Mouse (Mus musculus) cerebellum, adult (tissue): Measurements from ENCODE around the gene Ikbkg.
A peak's percentile ranks its signal among the peaks of the same experiment; 100 is the strongest.
"Not testable (repeated sequence)": the region's sequence is repeated elsewhere in the genome, so short reads cannot be mapped to it uniquely, and the experiment has no call there.

Source experiments
- ATAC-seq: cut with Nextera tagmentation; 2 replicates; pipeline ENCODE4 v1.9.2; 2017; ENCODE audit warnings: mild to moderate bottlenecking, moderate library complexity, mixed read lengths; ENCODE audit not compliant: insufficient number of reproducible peaks, low FRiP score, low TSS enrichment

Gene Ikbkg

DNA sequence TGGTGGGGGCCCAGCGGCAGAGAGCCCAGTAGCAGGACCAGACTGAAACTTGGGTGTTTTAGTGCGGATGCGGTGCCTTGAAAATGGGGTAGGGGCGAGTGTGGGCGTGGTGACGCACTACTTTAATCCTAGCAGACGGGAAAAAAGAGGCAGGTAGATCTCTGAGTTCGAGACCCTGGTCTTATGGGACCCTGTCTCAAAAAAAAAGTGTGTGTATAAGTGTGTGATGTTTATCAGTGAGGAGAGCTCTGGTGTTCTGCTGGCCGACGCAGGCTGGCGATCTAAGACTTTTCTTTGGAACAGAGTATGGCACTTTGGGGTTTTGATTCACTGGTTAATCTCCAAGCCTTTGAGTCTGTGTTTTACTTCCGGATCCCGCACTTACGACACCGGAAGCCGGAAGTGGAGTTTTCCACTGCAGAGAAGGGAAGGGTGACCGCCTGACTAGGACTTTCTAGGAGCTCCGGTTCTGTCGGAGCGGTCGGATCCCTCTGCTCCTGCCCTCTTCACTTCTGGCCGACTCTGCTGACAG lies 36.3 kb downstream of the Ikbkg start:
- peak; percentile 53 for ATAC-seq

DNA sequence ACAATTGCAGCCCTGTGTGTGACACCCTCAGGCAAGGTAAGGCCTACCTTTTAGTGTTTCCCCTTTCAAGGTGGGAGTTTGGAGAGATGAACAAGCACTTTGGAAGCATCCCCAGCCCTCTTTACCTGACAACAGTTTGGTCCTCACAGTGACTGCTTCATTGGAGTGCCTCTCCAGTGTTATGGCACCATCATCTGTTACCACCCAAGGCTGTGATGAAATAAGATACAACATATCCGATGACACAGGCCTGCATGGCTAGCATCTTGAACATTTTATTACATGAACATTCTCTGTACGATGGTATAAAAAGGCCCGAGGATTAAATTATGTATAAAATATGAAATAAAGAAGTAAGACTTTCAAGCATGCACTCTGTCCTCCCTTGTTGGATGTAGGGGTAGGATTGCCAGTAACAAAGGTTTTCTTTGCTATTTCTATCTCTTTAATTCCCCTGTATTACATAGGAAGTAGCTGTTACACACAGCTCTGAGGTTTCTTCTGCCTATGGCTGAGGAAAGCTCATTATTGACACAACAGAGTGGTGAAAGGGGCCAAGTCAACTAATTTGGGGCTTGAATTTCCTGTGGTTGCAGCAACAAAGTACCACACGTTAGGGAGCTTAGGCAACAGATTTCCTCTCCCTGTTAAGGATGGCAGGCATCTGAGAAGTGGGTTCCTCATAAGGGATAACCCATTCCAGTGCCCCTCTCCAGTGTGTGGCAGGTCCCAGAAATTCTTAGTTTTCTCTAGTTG lies 58.2 kb downstream of the Ikbkg start:
- no peak for ATAC-seq

DNA sequence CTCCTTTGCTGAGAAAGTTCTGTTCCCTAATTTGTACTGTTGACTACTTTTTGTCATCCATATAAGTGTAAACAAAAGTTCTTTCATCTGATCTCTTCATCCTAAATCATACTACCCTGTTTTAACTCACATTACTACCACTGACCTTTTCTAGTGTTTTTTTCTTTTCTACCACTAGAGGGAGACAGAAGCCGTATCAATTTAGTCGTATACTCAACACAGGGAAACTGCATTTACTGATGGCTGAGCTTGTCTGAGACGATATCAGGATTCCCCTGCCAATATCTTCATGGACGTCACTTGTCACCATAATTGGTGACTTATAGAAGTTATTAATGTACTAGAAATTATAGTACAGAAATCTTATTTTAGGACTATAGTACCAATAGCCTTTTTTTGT lies 59.7 kb downstream of the Ikbkg start:
- ATAC-seq = no peak

DNA sequence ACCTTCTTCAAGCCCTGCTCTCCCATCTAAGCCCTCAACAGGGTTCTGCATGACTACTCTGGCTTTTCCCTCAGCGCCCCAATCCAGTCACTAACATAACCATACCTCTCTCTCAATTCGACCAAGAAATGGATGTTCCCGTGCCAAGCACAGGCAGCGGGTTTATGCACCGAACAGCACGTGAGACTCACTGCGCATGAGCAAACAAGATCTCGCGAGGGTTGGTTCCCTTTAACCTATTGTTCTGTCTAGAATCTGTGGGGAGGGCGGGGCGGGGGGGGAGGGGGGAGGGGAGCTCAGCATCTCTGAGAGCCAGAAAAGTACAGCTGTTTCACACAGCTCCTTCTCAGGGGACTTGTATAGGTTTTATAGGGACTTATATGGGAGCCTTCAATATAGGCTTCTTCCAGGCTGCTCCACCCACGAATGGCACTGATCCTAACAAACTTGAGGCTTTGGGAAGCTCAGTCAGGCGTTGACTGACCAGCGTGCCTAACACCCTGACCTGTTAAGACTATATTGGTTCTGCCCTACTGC lies 88.3 kb downstream of the Ikbkg start, which contains the start of gene Gm6880:
Gene Gm6880 (minus strand): TSS at position 51 of the 537 bp plus-strand sequence.
- ATAC-seq = not testable (repeated sequence)

DNA sequence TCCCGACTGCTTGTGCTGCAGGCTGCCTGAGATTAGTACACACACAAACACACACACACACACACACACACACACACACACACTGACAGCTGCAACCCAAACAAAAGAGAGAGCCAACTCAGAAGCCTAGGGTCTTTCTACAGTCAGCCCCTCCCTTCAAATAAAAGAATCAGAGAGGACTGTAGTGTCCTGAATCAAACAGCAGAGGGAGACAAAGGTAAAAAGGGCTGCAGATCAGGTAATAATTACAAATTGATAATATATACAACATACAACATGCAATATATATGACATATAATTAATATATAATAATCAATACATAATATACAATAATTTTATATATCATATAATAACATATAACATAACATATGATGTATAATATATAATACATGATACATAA lies 104.0 kb downstream of the Ikbkg start:
- ATAC-seq = no peak
